Mouse (Mus musculus) stomach, adult 2 months (tissue): ENCODE results near the gene Inpp5b. TPM values are rescaled to one million over a fixed set of nuclear protein-coding genes. Genes with fewer than 3 reads are reported as not detected.

Experiments used
- polyA plus RNA-seq: library from polyadenylated mRNA; depleted of rRNA; stranded (reverse); fragments of >200 nt; gene quantifications from 2 replicates; pipeline ENCODE4 v1.2.3, GENCODE M21; 2012; rRNA removed

Inpp5b gene
- polyA plus RNA-seq: 12.7 and 14.2 TPM in 2 replicates

GRCm38 (mm10) chr4:124741376-124742343 is at the start of gene Inpp5b:
Gene Inpp5b (plus strand): TSS chr4:124741850.

GRCm38 (mm10) chr4:124693135-124693894 is 48.3 kb upstream of the Inpp5b start, which contains the start of gene Utp11:
Gene Utp11 (minus strand): TSS chr4:124693600.

GRCm38 (mm10) chr4:124700248-124700971 is 41.2 kb upstream of the Inpp5b start, which contains the start of gene Fhl3:
Gene Fhl3 (plus strand): TSS chr4:124700701.

GRCm38 (mm10) chr4:124714545-124715481 is 26.8 kb upstream of the Inpp5b start, which contains the start of gene Sf3a3:
Gene Sf3a3 (plus strand): TSS chr4:124714776.

GRCm38 (mm10) chr4:124801552-124802308 is 60.1 kb downstream of the Inpp5b start, which contains the start of gene Mtf1:
Gene Mtf1 (plus strand): TSS chr4:124802104.

GRCm38 (mm10) chr4:124850261-124850913 is 108.7 kb downstream of the Inpp5b start, which contains the start of gene Yrdc:
Gene Yrdc (plus strand): TSS chr4:124850679.

Other genes with a start within 250 kb of the Inpp5b start
- not detected in 2 replicates for gene 3100002H09Rik, start 131.0 kb upstream of the Inpp5b start, polyA plus RNA-seq
- gene Pou3f1, start 85.0 kb upstream of the Inpp5b start, polyA plus RNA-seq: 0.76 and 1.7 TPM in 2 replicates
- 0.92 and 1.8 TPM in 2 replicates for gene Utp11, start 48.2 kb upstream of the Inpp5b start, polyA plus RNA-seq
- gene Fhl3, start 41.1 kb upstream of the Inpp5b start, polyA plus RNA-seq: 28.0 and 43.1 TPM in 2 replicates
- 2.1 and 2.4 TPM in 2 replicates for gene Sf3a3, start 27.1 kb upstream of the Inpp5b start, polyA plus RNA-seq
- 2.1 TPM in 2 replicates for gene Mtf1, start 60.3 kb downstream of the Inpp5b start, polyA plus RNA-seq
- gene Yrdc, start 108.8 kb downstream of the Inpp5b start, polyA plus RNA-seq: 16.7 and 25.2 TPM in 2 replicates
- gene 1110065P20Rik, start 109.3 kb downstream of the Inpp5b start, polyA plus RNA-seq: 20.4 and 33.6 TPM in 2 replicates
- 0.37 and 0.65 TPM in 2 replicates for gene Maneal, start 120.3 kb downstream of the Inpp5b start, polyA plus RNA-seq
- not detected in 2 replicates for gene Epha10, start 139.0 kb downstream of the Inpp5b start, polyA plus RNA-seq
- 5.5 and 9.2 TPM in 2 replicates for gene 9930104L06Rik, start 195.2 kb downstream of the Inpp5b start, polyA plus RNA-seq
- gene Cdca8, start 197.5 kb downstream of the Inpp5b start, polyA plus RNA-seq: 8.1 and 8.8 TPM in 2 replicates
- gene Rspo1, start 244.6 kb downstream of the Inpp5b start, polyA plus RNA-seq: 3.5 and 4.6 TPM in 2 replicates